8 mouse cellular contexts compared by ENCODE assay signal in the genomic region with DNA sequence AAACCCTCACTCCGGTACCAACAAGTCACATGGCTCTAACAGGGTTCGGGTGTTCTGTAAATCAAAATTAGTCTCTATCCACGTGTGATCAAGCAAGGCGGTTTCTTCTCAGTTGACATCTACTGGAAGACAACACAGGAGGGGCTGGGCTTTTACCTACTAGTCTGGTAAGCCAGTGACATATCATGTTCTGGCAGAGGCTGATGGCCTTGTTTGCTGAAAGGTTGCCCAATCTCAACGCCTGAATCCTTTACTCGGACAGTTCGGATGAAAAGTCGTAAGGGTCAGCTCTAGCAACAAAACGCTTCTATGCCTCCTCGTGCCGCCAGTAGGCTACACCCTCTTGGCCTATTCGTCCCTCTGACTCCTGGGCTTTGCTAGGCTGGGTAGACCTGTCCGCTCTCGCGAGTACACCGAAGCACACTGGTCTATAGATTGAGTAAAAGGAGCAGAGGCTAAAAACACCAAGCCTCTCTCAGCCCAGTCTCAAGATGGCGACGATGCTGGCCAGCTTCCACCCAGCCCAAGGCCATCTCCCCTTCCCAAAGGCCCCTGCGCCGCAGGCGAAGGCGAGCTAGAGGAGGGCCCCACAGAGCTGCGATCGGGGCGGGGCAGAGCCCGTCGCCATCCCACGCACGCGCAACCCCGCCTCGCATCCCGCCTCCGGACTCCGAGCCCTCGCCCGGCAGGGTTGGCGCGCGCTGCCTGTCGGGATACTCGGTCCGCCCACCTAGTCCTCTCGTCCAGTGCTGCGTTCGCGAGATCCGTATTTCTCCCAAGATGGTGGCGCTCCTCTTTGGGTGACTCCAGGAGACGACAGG. TPM values are rescaled to one million over a fixed set of nuclear protein-coding genes. Genes with fewer than 3 reads are reported as not detected.
DNase-seq lines count a peak whose midpoint lies in the region; ATAC-seq lines count a peak whose summit lies in the region.

TSS of gene Ube3a (plus strand) at position 706 of the 821 bp plus-strand sequence.

- intact Hi-C loops in gastrocnemius, postnatal 14 days (cut with DNase I; ENCODE audit: low total_unique reads), result no loop called here
- intact Hi-C loops in left cerebral cortex, postnatal 10 days (cut with DNase I), result no loop called here

- peak; percentile 77 for ATAC-seq in inflammation-experienced regulatory T-cells, adult 6 months
- ATAC-seq in megakaryocyte-erythroid progenitor cell, adult 5-6 weeks (replicated peaks; ENCODE audit: low FRiP score, low TSS enrichment, poor library complexity, severe bottlenecking), result peak; percentile 96

- peak; percentile 99 for DNase-seq in adrenal gland, adult (ENCODE audit: inconsistent age in 2 of 2, low spot score in 1 of 2)
- peak; percentile 97 for DNase-seq in embryo, embryonic 10.5 days (ENCODE audit: low spot score)
- DNase-seq in gastrocnemius, postnatal 14 days, result peak; percentile 99
- DNase-seq in left cerebral cortex, postnatal 10 days (ENCODE audit: extremely low spot score in 1 of 2, low spot score in 2 of 2), result peak; percentile 96 to 100
- peak; percentile 98 for DNase-seq in right cerebral cortex, postnatal 25 days
- peak; percentile 97 for DNase-seq in yolk sac, embryonic 10.5 days (ENCODE audit: low spot score)

RNA-seq across cellular contexts. Expression of gene Ube3a, which starts in this region (rescaled TPM):
- total RNA-seq in gastrocnemius, postnatal 14 days (2021), result 10 to 100 TPM; 89.7 to 92.7 TPM
- 10 to 100 TPM; 46.3 to 71.3 (median 53.6) TPM for polyA plus RNA-seq in inflammation-experienced regulatory T-cells, adult 6 months (2017; shearing (Covaris generic))
- total RNA-seq in left cerebral cortex, postnatal 10 days (2021), result 100 to 1,000 TPM; 122 to 137 TPM
- 77.9 and 110 TPM in 2 replicates for total RNA-seq in megakaryocyte-erythroid progenitor cell, adult 5-6 weeks (2014; fragmentation: Nextera tagmentation)
- total RNA-seq in megakaryocyte-erythroid progenitor cell, adult 5-6 weeks (2017), result 79.6 and 125 TPM in 2 replicates

Comparison
In these comparisons a context has a peak if more than half of its experiments do, and no peak if none do; other contexts are left out.
1. Peak in every context shown above with its lines: DNase-seq and ATAC-seq.